Mouse (Mus musculus) heart, postnatal 0 days (tissue): ENCODE results near the gene Pdzd7. TPM values are rescaled to one million over a fixed set of nuclear protein-coding genes. Genes with fewer than 3 reads are reported as not detected.

Source experiments
- ATAC-seq: fragments of 200-750 bp; cut with Nextera tagmentation; 2 replicates; pipeline ENCODE4 v1.8.0; 2017; ENCODE audit warnings: low read depth, moderate number of reproducible peaks, moderate library complexity; ENCODE audit not compliant: insufficient read depth
- DNase-seq: peaks from one replicate; pipeline ENCODE4 v3.0.0-alpha.2; 2016; ENCODE audit warnings: low spot score
- H3K27ac ChIP-seq: fragments of 300-500 bp; sonication (generic); 2 replicates; pipeline ENCODE4 v1.5.1; 2014; ENCODE audit warnings: low read depth, mild to moderate bottlenecking
- H3K27me3 ChIP-seq: fragments of 300-500 bp; sonication (generic); 2 replicates; pipeline ENCODE4 v1.6.1; 2014; ENCODE audit warnings: low read length, mixed read lengths; ENCODE audit not compliant: control insufficient read depth, insufficient read depth
- H3K36me3 ChIP-seq: fragments of 300-500 bp; sonication (generic); replicated peaks from 2 replicates; pipeline ENCODE4 v1.6.1; 2014; ENCODE audit warnings: low read length, mixed read lengths; ENCODE audit not compliant: control insufficient read depth, insufficient read depth
- H3K4me1 ChIP-seq: fragments of 300-500 bp; sonication (generic); 2 replicates; pipeline ENCODE4 v1.6.1; 2014; ENCODE audit warnings: antibody characterized with exemption; ENCODE audit not compliant: control insufficient read depth, insufficient read depth
- H3K4me2 ChIP-seq: fragments of 300-500 bp; sonication (generic); 2 replicates; pipeline ENCODE4 v1.6.1; 2014; ENCODE audit warnings: low read depth, mild to moderate bottlenecking, low read length, moderate library complexity
- H3K4me3 ChIP-seq: fragments of 300-500 bp; sonication (generic); 2 replicates; pipeline ENCODE4 v1.5.1; 2014; ENCODE audit warnings: low read depth, low read length
- H3K9ac ChIP-seq: fragments of 300-500 bp; sonication (generic); replicated peaks from 2 replicates; pipeline ENCODE4 v1.6.1; 2014; ENCODE audit warnings: low read depth, low read length, mixed read lengths
- H3K9me3 ChIP-seq: fragments of 300-500 bp; sonication (generic); replicated peaks from 2 replicates; pipeline ENCODE4 v1.6.1; 2016; ENCODE audit warnings: low read length; ENCODE audit not compliant: control insufficient read depth
- CTCF ChIP-seq: IDR thresholded peaks from 2 replicates; pipeline ENCODE4 v1.5.1; 2016; ENCODE audit warnings: antibody characterized with exemption, control low read depth, low read depth
- EP300 ChIP-seq: IDR thresholded peaks from 2 replicates; pipeline ENCODE4 v1.6.1; 2016; ENCODE audit warnings: antibody characterized with exemption, low read depth
- WGBS: fragments of 180-500 bp; shearing (Covaris S2); extraction: QIAGEN DNeasy Blood & Tissue Kit; methylation state at CpG from one replicate; pipeline ENCODE4 v1.1.7; 2014; 5-methylcytosine and 5-hydroxymethylcytosine counted together
- polyA plus RNA-seq: library from polyadenylated mRNA; unstranded; fragments of >200 nt; fragmentation: Nextera tagmentation; extraction: Ambion mirVana; gene quantifications from 2 replicates; pipeline ENCODE4 v1.2.1, GENCODE M21; 2015
- total RNA-seq: library from RNA; depleted of rRNA; stranded (reverse); fragments of >200 nt; gene quantifications from 2 replicates; pipeline ENCODE4 v1.2.3, GENCODE M21; 2014; ENCODE audit warnings: low replicate concordance

Pdzd7 gene
- total and polyA plus RNA-seq, 2 experiments from 2014 or later = 0.10 to 0.65 TPM

DNA sequence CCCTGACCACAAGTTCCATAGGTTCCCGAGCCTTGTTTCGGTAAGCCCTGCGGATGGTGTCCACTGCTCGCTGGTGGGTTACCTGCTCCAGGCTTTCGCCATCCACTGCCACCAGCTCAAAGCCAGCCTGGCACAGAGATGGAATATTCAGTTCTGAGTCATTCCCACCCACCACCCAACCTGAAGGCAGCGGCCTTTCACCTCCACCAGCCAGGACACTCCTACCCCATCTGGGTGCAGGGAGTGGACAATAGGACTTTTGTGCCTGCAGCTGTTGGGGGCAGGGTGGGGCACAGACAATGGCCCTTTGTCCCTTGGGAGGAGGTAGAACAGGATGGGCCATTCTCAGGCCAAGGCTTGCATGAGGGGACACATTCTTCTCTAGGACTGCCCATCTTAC lies 17.7 kb downstream of the Pdzd7 start:
- Histone ChIP-seq H3K9ac (no peak overlapping the region), H3K4me2 (no peak overlapping the region), H3K4me3 (no peak overlapping the region), H3K27me3 (no peaks in the 10 kb centered on the region), H3K9me3 (no peaks in the 10 kb centered on the region), H3K36me3 (peaks cover 44% of the 10 kb centered on the region), H3K4me1 (peaks cover 13% of the 10 kb centered on the region; the same call in 1 of the 2 replicates), H3K27ac (peak overlapping the region; percentile 73)
- TF ChIP-seq EP300 (no peak), CTCF (no peak)
- ATAC-seq = no peak
- whole genome bisulfite sequencing = 89% methylated on average over 6 of the region's 6 CpGs
- no peak for DNase-seq

DNA sequence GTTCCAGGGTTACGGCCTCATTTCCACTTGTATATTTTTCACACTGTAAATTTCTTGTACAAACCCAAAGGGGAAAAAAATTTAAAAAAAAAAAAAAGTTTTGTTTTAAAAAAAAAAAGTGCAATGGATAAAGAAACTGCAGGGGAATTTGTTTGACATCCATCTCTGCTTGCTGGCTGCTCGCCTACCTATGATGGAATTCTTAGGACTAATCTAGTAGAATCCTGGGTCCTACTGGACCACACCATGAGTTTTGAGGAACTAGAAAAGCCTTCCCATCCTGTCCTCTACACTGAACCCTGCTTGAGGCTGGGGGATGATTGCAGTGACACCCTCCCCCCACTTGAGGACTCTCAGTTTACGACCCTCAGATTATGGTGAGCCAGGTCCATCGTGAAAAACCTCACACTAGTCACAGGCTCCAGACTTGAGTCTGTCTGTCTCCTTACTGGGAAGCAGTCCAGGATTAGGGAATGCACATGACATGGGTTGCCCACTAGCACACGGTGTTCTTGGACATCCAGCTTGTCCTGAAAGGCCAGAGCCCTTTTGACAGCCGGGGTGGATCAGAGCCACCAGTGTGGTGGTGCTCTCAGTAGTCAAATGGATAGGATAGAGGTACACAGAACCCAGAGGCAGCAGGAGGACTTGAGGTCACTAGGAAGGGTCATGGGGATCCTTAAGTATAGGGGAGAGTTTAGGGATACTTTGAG lies 18.4 kb downstream of the Pdzd7 start:
- Histone ChIP-seq H3K4me1 (peaks cover 13% of the 10 kb centered on the region; the same call in 1 of the 2 replicates), H3K27ac (peak overlapping the region; percentile 73), H3K4me2 (no peak overlapping the region), H3K9ac (no peak overlapping the region), H3K4me3 (no peak overlapping the region), H3K36me3 (peaks cover 49% of the 10 kb centered on the region), H3K27me3 (no peaks in the 10 kb centered on the region), H3K9me3 (no peaks in the 10 kb centered on the region)
- TF ChIP-seq EP300 = peak; percentile 74; the same call in 1 of the 2 replicates
- no peak for TF ChIP-seq CTCF
- DNase-seq (no peak), ATAC-seq (peak; percentile 37)
- WGBS = 48% methylated on average over 6 of the region's 6 CpGs

DNA sequence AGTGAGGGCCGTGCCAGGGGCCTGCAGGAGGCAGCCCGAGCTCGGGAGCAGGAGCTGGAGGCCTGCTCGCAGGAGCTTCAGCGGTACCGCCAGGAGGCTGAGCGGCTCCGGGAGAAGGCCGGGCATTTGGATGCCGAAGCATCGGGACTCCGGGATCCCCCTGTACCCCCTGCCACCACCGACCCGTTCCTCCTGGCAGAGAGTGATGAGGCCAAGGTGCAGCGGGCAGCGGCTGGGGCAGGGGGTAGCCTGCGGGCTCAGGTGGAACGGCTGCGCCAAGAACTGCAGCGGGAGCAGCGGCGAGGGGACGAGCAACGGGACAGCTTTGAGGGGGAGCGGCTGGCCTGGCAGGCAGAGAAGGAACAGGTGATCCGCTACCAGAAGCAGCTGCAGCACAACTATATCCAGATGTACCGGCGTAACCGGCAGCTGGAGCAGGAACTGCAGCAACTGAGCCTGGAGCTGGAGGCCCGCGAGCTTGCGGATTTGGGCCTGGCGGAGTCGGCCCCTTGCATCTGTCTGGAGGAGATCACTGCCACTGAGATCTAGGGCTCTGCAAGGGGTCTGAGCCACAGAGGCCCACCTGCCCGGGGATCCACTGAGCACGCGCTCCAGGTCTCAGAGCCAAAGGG lies 19.5 kb downstream of the Pdzd7 start:
- no peak overlapping the region for H3K9ac ChIP-seq
- TF ChIP-seq CTCF (no peak), EP300 (no peak)
- no peak overlapping the region for H3K4me2 ChIP-seq
- DNase-seq = no peak
- ATAC-seq = no peak
- peaks cover 49% of the 10 kb centered on the region for H3K36me3 ChIP-seq
- no peaks in the 10 kb centered on the region for H3K9me3 ChIP-seq
- 90% methylated on average over 37 of the region's 37 CpGs for WGBS
- no peak overlapping the region for H3K27ac ChIP-seq
- H3K4me1 ChIP-seq = peaks cover 14% of the 10 kb centered on the region
- no peaks in the 10 kb centered on the region for H3K27me3 ChIP-seq
- H3K4me3 ChIP-seq = no peak overlapping the region

DNA sequence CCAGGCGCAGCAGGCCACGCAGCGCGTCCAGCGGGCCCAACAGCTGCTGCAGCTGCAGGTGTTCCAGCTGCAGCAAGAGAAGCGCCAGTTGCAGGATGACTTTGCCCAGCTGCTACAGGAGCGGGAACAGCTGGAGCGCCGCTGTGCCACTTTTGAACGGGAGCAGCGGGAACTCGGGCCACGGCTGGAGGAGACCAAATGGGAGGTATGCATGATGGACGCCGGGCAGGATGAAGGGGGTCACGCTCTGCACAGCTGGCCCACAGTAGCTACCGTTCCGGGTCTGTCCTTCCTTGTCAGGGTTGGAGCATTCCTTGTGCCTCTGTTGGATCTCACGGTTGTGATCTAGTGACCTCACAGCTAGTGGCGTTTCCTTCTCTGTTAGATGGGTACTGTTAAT lies 20.7 kb downstream of the Pdzd7 start:
- H3K4me2 ChIP-seq = no peak overlapping the region
- no peak overlapping the region for H3K9ac ChIP-seq
- TF ChIP-seq CTCF (no peak), EP300 (no peak)
- no peaks in the 10 kb centered on the region for H3K27me3 ChIP-seq
- no peak overlapping the region for H3K4me3 ChIP-seq
- peaks cover 17% of the 10 kb centered on the region for H3K4me1 ChIP-seq
- ATAC-seq (no peak), DNase-seq (no peak)
- peaks cover 49% of the 10 kb centered on the region for H3K36me3 ChIP-seq
- 89% methylated on average over 20 of the region's 20 CpGs for WGBS
- H3K27ac ChIP-seq = no peak overlapping the region
- H3K9me3 ChIP-seq = no peaks in the 10 kb centered on the region

- H3K27me3 ChIP-seq = no peaks in the 10 kb centered on the region
- H3K4me1 ChIP-seq = peaks cover 17% of the 10 kb centered on the region
- 77% methylated on average over 11 of the region's 11 CpGs for WGBS
- peaks cover 49% of the 10 kb centered on the region for H3K36me3 ChIP-seq
- TF ChIP-seq EP300 (no peak), CTCF (no peak)
- ATAC-seq (no peak), DNase-seq (no peak)
- no peak overlapping the region for H3K9ac ChIP-seq
- no peaks in the 10 kb centered on the region for H3K9me3 ChIP-seq
- no peak overlapping the region for H3K4me3 ChIP-seq
- H3K4me2 ChIP-seq = no peak overlapping the region
- no peak overlapping the region for H3K27ac ChIP-seq
These were observed 21.5 kb downstream of the Pdzd7 start for GRCm38 (mm10) chr19:45023993-45024392.

DNA sequence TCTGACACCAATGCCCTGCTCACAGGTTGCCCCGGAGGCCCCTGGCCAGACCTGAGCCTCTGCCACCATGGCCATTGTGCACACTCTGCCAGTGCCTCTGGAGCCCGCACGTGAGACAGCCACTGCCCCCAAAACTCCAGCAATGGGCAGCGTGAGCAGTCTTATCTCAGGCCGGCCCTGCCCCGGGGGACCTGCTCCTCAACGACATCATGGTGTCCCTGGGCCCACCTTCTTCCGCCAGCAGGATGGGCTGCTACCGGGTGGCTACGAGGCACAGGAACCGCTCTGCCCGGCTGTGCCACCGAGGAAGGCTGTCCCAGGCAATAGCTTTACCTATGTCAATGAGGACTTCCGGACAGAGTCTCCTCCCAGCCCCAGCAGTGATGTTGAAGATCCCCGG lies 24.2 kb downstream of the Pdzd7 start:
- no peaks in the 10 kb centered on the region for H3K9me3 ChIP-seq
- H3K27me3 ChIP-seq = no peaks in the 10 kb centered on the region
- TF ChIP-seq EP300 (no peak), CTCF (no peak)
- no peak overlapping the region for H3K27ac ChIP-seq
- 0 out of 2 replicates have a peak overlapping the region, but pooled peaks have one; percentile 29 for H3K9ac ChIP-seq
- ATAC-seq = no peak
- peaks cover 17% of the 10 kb centered on the region for H3K4me1 ChIP-seq
- 71% methylated on average over 15 of the region's 15 CpGs for WGBS
- no peak for DNase-seq
- H3K4me3 ChIP-seq = no peak overlapping the region
- H3K4me2 ChIP-seq = 0 out of 2 replicates have a peak overlapping the region, but pooled peaks have one; percentile 42
- peaks cover 34% of the 10 kb centered on the region for H3K36me3 ChIP-seq
